Mouse (Mus musculus): ENCODE measurements around the gene Rasal3. TPM values are rescaled to one million over a fixed set of nuclear protein-coding genes. Genes with fewer than 3 reads are reported as not detected.

Gene Rasal3
- polyA plus RNA-seq, 2 experiments, result 2.0 to 2.2 TPM

DNA sequence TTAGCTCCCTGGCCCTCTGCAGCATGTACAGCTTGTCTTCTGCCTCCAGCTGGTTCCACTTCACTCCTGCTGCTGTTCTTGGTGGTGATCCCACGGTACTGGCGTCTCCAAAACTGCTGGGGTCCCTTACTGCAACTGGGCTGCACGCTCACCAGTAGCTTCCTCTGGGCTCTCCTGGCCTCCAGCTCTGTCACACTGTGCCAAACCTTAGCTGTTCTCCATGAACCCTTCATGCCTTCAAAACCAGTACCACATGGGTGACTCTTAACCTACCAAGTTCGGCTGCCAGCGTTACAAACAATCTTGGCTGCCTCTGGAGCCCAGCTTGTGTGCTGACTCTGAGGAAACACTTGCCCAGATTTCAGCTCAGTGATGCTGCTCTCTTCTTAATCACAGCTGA is 41.6 kb upstream of the Rasal3 start:
- Histone ChIP-seq H3K4me2 (ENCODE audit: low read depth) (no peak overlapping the region), H3K4me1 (replicated peaks; ENCODE audit: control insufficient read depth in 2 of 2, insufficient read depth in 2 of 2, low read length in 1 of 2) (no peaks in the 10 kb centered on the region), H3K4me3 (ENCODE audit: insufficient read depth in 1 of 2, low read depth in 2 of 2, low read length in 2 of 2) (no peak overlapping the region), H3K9ac (replicated peaks) (no peak overlapping the region), H3K27me3 (ENCODE audit: control insufficient read depth, insufficient read depth, low read length) (no peaks in the 10 kb centered on the region; the same call in 1 of the 2 replicates), H3K36me3 (replicated peaks; ENCODE audit: control insufficient read depth, insufficient read depth, low read depth) (no peaks in the 10 kb centered on the region), H3K27ac (no peak overlapping the region), H3K9me3 (ENCODE audit: control insufficient read depth, low read length) (no peaks in the 10 kb centered on the region)
- ATAC-seq (ENCODE audit: insufficient read depth) (no peak), DNase-seq (ENCODE audit: low read depth in 3 of 3, low spot score in 3 of 3) (no peak)
- TF ChIP-seq EP300 (IDR thresholded peaks at IDR 0.05; ENCODE audit: low read depth) (no peak), CTCF (IDR thresholded peaks at IDR 0.05; ENCODE audit: low read depth) (no peak)
- 48% methylated on average over 5 of the region's 5 CpGs for WGBS (ENCODE audit: insufficient replicate concordance)

DNA sequence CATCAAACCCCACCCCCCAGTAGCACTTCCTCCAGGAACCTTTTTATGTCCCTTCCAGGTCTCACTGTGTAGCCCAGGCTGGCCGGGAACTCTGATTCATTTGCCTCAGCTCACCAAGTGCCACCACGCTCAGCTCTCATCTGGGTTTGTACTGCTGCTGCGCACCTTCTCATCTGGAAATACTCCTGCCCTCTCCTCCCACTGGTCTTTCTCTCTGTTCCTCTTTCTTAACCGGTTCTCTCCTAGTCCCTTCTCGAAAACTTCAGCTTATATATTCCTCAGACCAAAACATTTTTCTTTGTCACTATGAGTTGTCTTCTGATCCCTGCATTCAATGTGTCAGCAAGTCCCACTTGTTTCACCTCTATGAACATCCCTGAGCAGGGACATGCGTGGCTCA is 39.9 kb upstream of the Rasal3 start:
- WGBS (ENCODE audit: insufficient replicate concordance), result 38% methylated on average over 6 of the region's 6 CpGs
- no peak for ATAC-seq (ENCODE audit: insufficient read depth)

DNA sequence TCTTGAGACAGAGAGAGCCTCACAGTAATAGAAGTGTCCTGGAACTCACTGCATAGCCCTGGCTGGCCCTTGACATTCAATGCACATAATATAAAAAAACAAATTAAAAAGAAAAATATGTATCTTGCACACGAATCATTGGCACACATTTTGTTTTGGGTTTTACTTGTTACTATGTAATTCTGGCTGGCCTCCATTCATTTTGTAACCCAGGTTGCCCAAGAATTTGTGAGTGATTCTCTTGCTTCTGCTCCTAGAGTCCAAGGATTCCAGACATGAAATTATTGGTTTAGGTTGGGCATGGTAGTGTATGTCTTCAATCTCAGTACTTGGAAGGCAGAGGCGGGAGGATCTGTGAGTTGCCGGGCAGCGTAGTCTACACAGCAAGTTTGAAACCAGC is 33.7 kb upstream of the Rasal3 start:
- WGBS (ENCODE audit: insufficient replicate concordance), result 78% methylated on average over 4 of the region's 4 CpGs
- no peak for ATAC-seq (ENCODE audit: insufficient read depth)
- Histone ChIP-seq H3K9me3 (ENCODE audit: control insufficient read depth, low read length) (no peaks in the 10 kb centered on the region), H3K27me3 (ENCODE audit: control insufficient read depth, insufficient read depth, low read length) (no peaks in the 10 kb centered on the region; the same call in 1 of the 2 replicates), H3K4me3 (ENCODE audit: insufficient read depth in 1 of 2, low read depth in 2 of 2, low read length in 2 of 2) (no peak overlapping the region), H3K4me2 (ENCODE audit: low read depth) (no peak overlapping the region), H3K36me3 (replicated peaks; ENCODE audit: control insufficient read depth, insufficient read depth, low read depth) (no peaks in the 10 kb centered on the region), H3K9ac (replicated peaks) (no peak overlapping the region), H3K27ac (no peak overlapping the region), H3K4me1 (replicated peaks; ENCODE audit: control insufficient read depth in 2 of 2, insufficient read depth in 2 of 2, low read length in 1 of 2) (no peaks in the 10 kb centered on the region)
- no peak for DNase-seq (ENCODE audit: low read depth in 3 of 3, low spot score in 3 of 3)
- no peak for TF ChIP-seq CTCF (IDR thresholded peaks at IDR 0.05; ENCODE audit: low read depth)
- TF ChIP-seq EP300 (IDR thresholded peaks at IDR 0.05; ENCODE audit: low read depth), result no peak

More for the DNA sequence above, 39.9 kb upstream of the Rasal3 start:
- Histone ChIP-seq H3K9me3 (ENCODE audit: control insufficient read depth, low read length) (no peaks in the 10 kb centered on the region), H3K4me2 (ENCODE audit: low read depth) (no peak overlapping the region), H3K27ac (no peak overlapping the region), H3K4me1 (replicated peaks; ENCODE audit: control insufficient read depth in 2 of 2, insufficient read depth in 2 of 2, low read length in 1 of 2) (no peaks in the 10 kb centered on the region), H3K36me3 (replicated peaks; ENCODE audit: control insufficient read depth, insufficient read depth, low read depth) (no peaks in the 10 kb centered on the region), H3K27me3 (ENCODE audit: control insufficient read depth, insufficient read depth, low read length) (no peaks in the 10 kb centered on the region; the same call in 1 of the 2 replicates), H3K4me3 (ENCODE audit: insufficient read depth in 1 of 2, low read depth in 2 of 2, low read length in 2 of 2) (no peak overlapping the region), H3K9ac (replicated peaks) (no peak overlapping the region)
- TF ChIP-seq EP300 (IDR thresholded peaks at IDR 0.05; ENCODE audit: low read depth) (no peak), CTCF (IDR thresholded peaks at IDR 0.05; ENCODE audit: low read depth) (no peak)
- DNase-seq (ENCODE audit: low read depth in 3 of 3, low spot score in 3 of 3), result no peak

DNA sequence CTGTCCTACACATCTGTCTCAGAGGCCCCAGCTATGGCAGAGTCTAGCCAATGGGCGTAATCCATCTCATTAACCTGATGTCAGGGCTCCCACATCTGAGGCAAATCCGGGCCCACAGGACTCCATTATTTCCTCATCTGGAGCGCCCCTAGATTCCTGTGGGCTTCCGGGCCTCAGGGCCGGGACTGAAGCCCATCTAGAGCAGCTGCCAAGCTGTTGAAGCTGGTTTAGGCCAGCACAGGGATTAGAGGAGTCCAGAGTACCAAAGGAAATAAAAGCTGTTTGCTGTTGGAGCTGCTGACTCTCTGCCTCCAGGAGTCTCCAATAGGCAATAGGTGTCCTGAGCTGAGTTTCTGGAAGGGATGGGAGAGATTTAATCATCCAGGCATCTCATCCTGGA is 31.8 kb upstream of the Rasal3 start:
- no peaks in the 10 kb centered on the region for H3K4me1 ChIP-seq (replicated peaks; ENCODE audit: control insufficient read depth in 2 of 2, insufficient read depth in 2 of 2, low read length in 1 of 2)
- no peaks in the 10 kb centered on the region; the same call in 1 of the 2 replicates for H3K27me3 ChIP-seq (ENCODE audit: control insufficient read depth, insufficient read depth, low read length)
- WGBS (ENCODE audit: insufficient replicate concordance), result 66% methylated on average over 5 of the region's 5 CpGs
- H3K9ac ChIP-seq (replicated peaks), result no peak overlapping the region
- no peaks in the 10 kb centered on the region for H3K9me3 ChIP-seq (ENCODE audit: control insufficient read depth, low read length)
- no peak for ATAC-seq (ENCODE audit: insufficient read depth)
- no peak for TF ChIP-seq CTCF (IDR thresholded peaks at IDR 0.05; ENCODE audit: low read depth)
- no peak for TF ChIP-seq EP300 (IDR thresholded peaks at IDR 0.05; ENCODE audit: low read depth)
- no peak for DNase-seq (ENCODE audit: low read depth in 3 of 3, low spot score in 3 of 3)
- H3K4me2 ChIP-seq (ENCODE audit: low read depth), result no peak overlapping the region
- no peak overlapping the region for H3K27ac ChIP-seq
- H3K36me3 ChIP-seq (replicated peaks; ENCODE audit: control insufficient read depth, insufficient read depth, low read depth), result no peaks in the 10 kb centered on the region
- H3K4me3 ChIP-seq (ENCODE audit: insufficient read depth in 1 of 2, low read depth in 2 of 2, low read length in 2 of 2), result no peak overlapping the region

DNA sequence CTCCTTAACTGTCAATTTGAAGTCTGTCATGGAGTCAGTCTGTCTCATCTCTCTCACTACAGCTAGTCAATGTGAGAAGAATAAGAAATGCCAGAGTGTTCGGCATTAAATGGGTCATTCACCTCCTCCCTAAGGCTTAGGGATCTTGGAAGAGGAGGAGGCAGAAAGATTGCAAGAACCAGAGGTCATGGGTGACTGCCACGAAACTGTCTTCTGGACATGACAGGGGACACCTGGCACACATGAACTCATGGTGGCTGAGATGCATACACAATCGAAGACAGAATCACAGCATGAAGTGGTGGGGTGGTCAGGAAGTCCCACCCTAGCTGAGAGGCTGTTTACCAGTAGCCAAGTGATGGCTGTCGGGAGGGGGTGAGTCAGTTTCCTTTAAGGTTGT is 30.9 kb upstream of the Rasal3 start:
- Histone ChIP-seq H3K4me1 (replicated peaks; ENCODE audit: control insufficient read depth in 2 of 2, insufficient read depth in 2 of 2, low read length in 1 of 2) (no peaks in the 10 kb centered on the region), H3K36me3 (replicated peaks; ENCODE audit: control insufficient read depth, insufficient read depth, low read depth) (no peaks in the 10 kb centered on the region), H3K9me3 (ENCODE audit: control insufficient read depth, low read length) (no peaks in the 10 kb centered on the region), H3K4me3 (ENCODE audit: insufficient read depth in 1 of 2, low read depth in 2 of 2, low read length in 2 of 2) (no peak overlapping the region), H3K9ac (replicated peaks) (no peak overlapping the region), H3K27me3 (ENCODE audit: control insufficient read depth, insufficient read depth, low read length) (no peaks in the 10 kb centered on the region), H3K4me2 (ENCODE audit: low read depth) (no peak overlapping the region), H3K27ac (no peak overlapping the region)
- WGBS (ENCODE audit: insufficient replicate concordance), result 41% methylated on average over 4 of the region's 4 CpGs
- no peak for TF ChIP-seq CTCF (IDR thresholded peaks at IDR 0.05; ENCODE audit: low read depth)
- TF ChIP-seq EP300 (IDR thresholded peaks at IDR 0.05; ENCODE audit: low read depth), result no peak
- DNase-seq (ENCODE audit: low read depth in 3 of 3, low spot score in 3 of 3) (no peak), ATAC-seq (ENCODE audit: insufficient read depth) (no peak)

All from liver, embryonic 14.5 days (tissue).